Mouse (Mus musculus) midbrain, embryonic 16.5 days (tissue): ENCODE results near the gene Magi1. TPM values are rescaled to one million over a fixed set of nuclear protein-coding genes. Genes with fewer than 3 reads are reported as not detected.

Experiments
- ATAC-seq: fragments of 200-750 bp; cut with Nextera tagmentation; 2 replicates; pipeline ENCODE4 v1.8.0; 2017; ENCODE audit warnings: moderate TSS enrichment
- H3K27ac ChIP-seq: fragments of 300-500 bp; sonication (generic); 2 replicates; pipeline ENCODE4 v1.5.1; 2014; ENCODE audit warnings: mild to moderate bottlenecking, low read length, mixed read lengths
- H3K27me3 ChIP-seq: fragments of 300-500 bp; sonication (generic); 2 replicates; pipeline ENCODE4 v1.6.1; 2014; ENCODE audit warnings: low read depth, low read length, mixed read lengths; ENCODE audit not compliant: control insufficient read depth, insufficient read depth
- H3K36me3 ChIP-seq: fragments of 300-500 bp; sonication (generic); 2 replicates; pipeline ENCODE4 v1.6.1; 2014; ENCODE audit warnings: mild to moderate bottlenecking, low read length, moderate library complexity, mixed read lengths; ENCODE audit not compliant: control insufficient read depth, insufficient read depth
- H3K4me1 ChIP-seq: fragments of 300-500 bp; sonication (generic); 2 replicates; pipeline ENCODE4 v1.6.1; 2014; ENCODE audit warnings: mild to moderate bottlenecking, low read length, mixed read lengths; ENCODE audit not compliant: control insufficient read depth, insufficient read depth
- H3K4me2 ChIP-seq: fragments of 300-500 bp; sonication (generic); 2 replicates; pipeline ENCODE4 v1.6.1; 2014; ENCODE audit warnings: mild to moderate bottlenecking, low read length, mixed read lengths
- H3K4me3 ChIP-seq: fragments of 300-500 bp; sonication (generic); 2 replicates; pipeline ENCODE4 v1.5.1; 2014; ENCODE audit warnings: low read depth, mild to moderate bottlenecking, low read length, moderate library complexity, mixed read lengths
- H3K9ac ChIP-seq: fragments of 300-500 bp; sonication (generic); 2 replicates; pipeline ENCODE4 v1.6.1; 2014; ENCODE audit warnings: low read depth, low read length, mixed read lengths
- H3K9me3 ChIP-seq: fragments of 300-500 bp; sonication (generic); replicated peaks from 2 replicates; pipeline ENCODE4 v1.6.1; 2014; ENCODE audit warnings: mild to moderate bottlenecking, low read length, mixed read lengths; ENCODE audit not compliant: control insufficient read depth, poor library complexity, severe bottlenecking
- WGBS: fragments of 180-500 bp; shearing (Covaris S2); extraction: QIAGEN DNeasy Blood & Tissue Kit; methylation state at CpG from one replicate; pipeline ENCODE4 v1.1.7; 2014; 5-methylcytosine and 5-hydroxymethylcytosine counted together
- polyA plus RNA-seq: library from polyadenylated mRNA; unstranded; fragments of >200 nt; fragmentation: Nextera tagmentation; extraction: Ambion mirVana; gene quantifications from 2 replicates; pipeline ENCODE4 v1.2.1, GENCODE M21; 2015

Gene Magi1
- polyA plus RNA-seq, 1 experiment from 2014 or later, result 34.6 TPM

DNA sequence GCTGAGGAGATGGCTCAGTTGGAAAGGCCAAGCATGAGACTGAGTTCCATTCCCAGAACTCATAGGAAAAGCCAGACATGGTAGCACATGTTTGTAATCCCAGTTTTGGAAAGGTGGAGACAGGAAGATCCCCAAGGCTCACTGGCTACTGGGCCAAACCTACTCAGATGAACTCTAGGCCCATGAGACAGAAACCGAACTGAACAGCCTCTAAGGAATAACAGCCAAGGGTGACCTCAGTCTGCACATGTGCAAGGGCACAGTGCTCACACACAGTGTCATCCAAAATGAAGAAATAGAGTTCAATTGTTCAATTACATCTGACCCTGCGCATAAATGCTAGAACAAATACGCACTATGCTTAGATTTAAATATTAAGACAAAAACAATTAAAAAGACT lies 547.6 kb downstream of the Magi1 start:
- Histone ChIP-seq H3K4me1 (0 out of 2 replicates have a peak, but pooled peaks cover 2% of the 10 kb centered on the region), H3K9ac (no peak overlapping the region), H3K36me3 (0 out of 2 replicates have a peak, but pooled peaks cover 2% of the 10 kb centered on the region), H3K4me3 (no peak overlapping the region), H3K27me3 (no peaks in the 10 kb centered on the region), H3K4me2 (no peak overlapping the region), H3K27ac (no peak overlapping the region), H3K9me3 (no peaks in the 10 kb centered on the region)
- 90% methylated on average over 3 of the region's 3 CpGs for WGBS
- ATAC-seq, result no peak

DNA sequence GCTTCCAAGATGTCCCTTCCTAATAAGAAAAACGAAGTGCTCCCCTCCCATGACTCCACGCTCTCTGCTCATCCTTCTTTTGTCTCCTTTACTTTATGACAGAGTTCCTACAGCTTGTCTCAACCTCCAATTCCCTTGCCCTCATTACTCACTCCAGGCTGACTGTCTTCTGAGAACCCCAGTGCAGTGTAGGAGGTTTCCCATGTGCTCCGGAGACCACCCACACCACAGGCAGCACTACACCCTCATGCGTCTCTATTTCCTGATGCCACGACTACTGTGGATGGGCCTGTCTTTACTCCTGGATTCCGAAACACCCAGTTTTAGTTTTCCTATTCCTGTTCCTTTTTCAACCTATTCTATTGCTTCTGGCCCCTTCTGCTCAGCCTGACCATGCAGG lies 549.9 kb downstream of the Magi1 start:
- H3K9ac ChIP-seq, result no peak overlapping the region
- ATAC-seq, result no peak
- no peaks in the 10 kb centered on the region for H3K9me3 ChIP-seq
- 0 out of 2 replicates have a peak, but pooled peaks cover 2% of the 10 kb centered on the region for H3K36me3 ChIP-seq
- H3K27me3 ChIP-seq, result no peaks in the 10 kb centered on the region
- H3K4me1 ChIP-seq, result 0 out of 2 replicates have a peak, but pooled peaks cover 5% of the 10 kb centered on the region
- no peak overlapping the region for H3K4me3 ChIP-seq
- no peak overlapping the region for H3K4me2 ChIP-seq
- 91% methylated on average over 6 of the region's 6 CpGs for WGBS
- no peak overlapping the region for H3K27ac ChIP-seq

DNA sequence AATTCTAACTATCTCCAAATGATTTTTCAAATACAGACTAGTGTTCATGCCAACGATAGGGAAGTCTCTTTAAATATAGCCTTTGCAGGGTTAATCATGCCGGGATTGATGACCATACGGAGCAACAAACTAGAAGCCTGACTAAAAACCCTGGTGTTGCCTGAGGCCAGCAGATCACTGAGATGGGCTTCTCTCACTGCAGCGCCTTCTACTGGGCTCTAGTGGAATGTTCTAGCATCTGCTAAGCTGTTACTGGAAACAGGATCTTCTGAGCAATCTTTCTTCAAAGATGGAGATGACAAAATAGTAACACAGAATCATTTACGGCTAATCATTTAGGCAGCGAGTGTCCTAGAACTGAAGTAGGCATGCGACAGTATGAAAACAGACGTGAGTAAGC lies 554.0 kb downstream of the Magi1 start:
- H3K9ac ChIP-seq, result no peak overlapping the region
- ATAC-seq, result no peak
- H3K4me3 ChIP-seq, result no peak overlapping the region
- peaks cover 14% of the 10 kb centered on the region for H3K4me1 ChIP-seq
- no peak overlapping the region for H3K27ac ChIP-seq
- 70% methylated on average over 8 of the region's 8 CpGs for WGBS
- no peaks in the 10 kb centered on the region for H3K9me3 ChIP-seq
- H3K27me3 ChIP-seq, result no peaks in the 10 kb centered on the region
- H3K4me2 ChIP-seq, result no peak overlapping the region
- no peaks in the 10 kb centered on the region for H3K36me3 ChIP-seq

- H3K9me3 ChIP-seq, result no peaks in the 10 kb centered on the region
- no peak for ATAC-seq
- H3K27me3 ChIP-seq, result no peaks in the 10 kb centered on the region
- no peak overlapping the region for H3K9ac ChIP-seq
- H3K36me3 ChIP-seq, result no peaks in the 10 kb centered on the region
- 56% methylated on average over 4 of the region's 4 CpGs for WGBS
- H3K4me2 ChIP-seq, result no peak overlapping the region
- peaks cover 14% of the 10 kb centered on the region for H3K4me1 ChIP-seq
- H3K27ac ChIP-seq, result no peak overlapping the region
- no peak overlapping the region for H3K4me3 ChIP-seq
These were observed 554.9 kb downstream of the Magi1 start for GRCm38 (mm10) chr6:93728791-93729190.

DNA sequence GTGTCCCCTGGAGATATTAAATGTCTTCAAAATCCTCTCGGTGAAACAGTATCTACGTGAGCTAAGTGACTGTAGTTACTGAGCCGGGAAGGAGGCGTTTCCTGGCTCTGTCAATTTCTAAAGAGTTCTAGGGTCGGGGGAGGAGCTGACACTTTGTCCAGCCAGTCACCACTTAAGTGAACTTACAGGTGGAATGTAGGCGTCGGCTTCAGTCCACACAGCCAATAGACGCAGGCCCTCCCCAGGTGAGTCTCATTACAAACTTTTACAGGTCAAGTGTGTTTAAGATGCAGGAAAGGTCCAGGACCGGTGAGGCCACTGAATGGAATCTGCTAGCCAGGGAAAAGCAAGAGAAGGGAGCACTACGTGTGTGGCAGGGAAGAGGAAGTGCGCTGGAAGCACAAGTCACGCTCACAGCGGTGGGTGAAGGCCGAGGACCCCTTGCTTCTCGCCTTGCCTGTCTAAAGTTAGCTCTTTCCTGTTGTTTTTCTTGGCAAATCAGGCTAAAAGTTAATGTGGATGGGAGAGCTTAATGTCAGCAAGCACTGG lies 556.0 kb downstream of the Magi1 start:
- H3K4me1 ChIP-seq, result peaks cover 16% of the 10 kb centered on the region
- H3K36me3 ChIP-seq, result no peaks in the 10 kb centered on the region
- no peak overlapping the region for H3K27ac ChIP-seq
- H3K9ac ChIP-seq, result no peak overlapping the region
- no peak overlapping the region for H3K4me3 ChIP-seq
- H3K9me3 ChIP-seq, result no peaks in the 10 kb centered on the region
- WGBS, result 60% methylated on average over 15 of the region's 15 CpGs
- ATAC-seq, result no peak
- H3K27me3 ChIP-seq, result no peaks in the 10 kb centered on the region
- no peak overlapping the region for H3K4me2 ChIP-seq

GRCm38 (mm10) chr6:93726829-93727455 lies 556.8 kb downstream of the Magi1 start:
- no peak overlapping the region for H3K9ac ChIP-seq
- no peak overlapping the region for H3K4me2 ChIP-seq
- no peak overlapping the region for H3K27ac ChIP-seq
- no peaks in the 10 kb centered on the region for H3K36me3 ChIP-seq
- no peak overlapping the region for H3K4me3 ChIP-seq
- whole genome bisulfite sequencing, result 45% methylated on average over 7 of the region's 7 CpGs
- peak; percentile 56; the same call in 1 of the 2 replicates for ATAC-seq
- H3K27me3 ChIP-seq, result no peaks in the 10 kb centered on the region
- H3K9me3 ChIP-seq, result no peaks in the 10 kb centered on the region
- H3K4me1 ChIP-seq, result peaks cover 16% of the 10 kb centered on the region

DNA sequence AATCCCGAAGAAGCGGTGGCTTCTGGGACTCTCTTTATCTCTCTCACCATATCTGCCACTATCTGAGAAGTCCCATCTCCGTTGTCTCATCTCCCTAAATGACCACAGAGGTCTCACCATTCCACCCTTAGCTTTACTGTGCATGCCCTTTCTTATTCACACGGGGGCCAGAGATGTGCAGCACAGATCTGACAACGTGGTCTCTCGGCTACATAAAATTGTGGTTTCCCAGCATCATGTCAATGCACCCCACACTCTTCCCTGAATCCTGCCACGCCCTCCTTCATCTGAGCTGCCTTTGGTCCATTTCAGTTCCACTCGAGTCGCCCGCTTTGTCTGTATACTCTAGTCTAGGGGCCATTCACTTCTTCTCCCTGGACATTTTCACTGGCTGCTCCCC lies 557.6 kb downstream of the Magi1 start:
- no peaks in the 10 kb centered on the region for H3K36me3 ChIP-seq
- no peak overlapping the region for H3K27ac ChIP-seq
- no peak overlapping the region for H3K9ac ChIP-seq
- 79% methylated on average over 10 of the region's 10 CpGs for WGBS
- H3K4me2 ChIP-seq, result no peak overlapping the region
- no peak for ATAC-seq
- H3K9me3 ChIP-seq, result no peaks in the 10 kb centered on the region
- H3K27me3 ChIP-seq, result no peaks in the 10 kb centered on the region
- H3K4me3 ChIP-seq, result no peak overlapping the region
- peaks cover 16% of the 10 kb centered on the region for H3K4me1 ChIP-seq

GRCm38 (mm10) chr6:93724749-93725148 lies 559.0 kb downstream of the Magi1 start:
- Histone ChIP-seq H3K4me3 (no peak overlapping the region), H3K27me3 (no peaks in the 10 kb centered on the region), H3K9ac (no peak overlapping the region), H3K4me1 (peaks cover 16% of the 10 kb centered on the region), H3K9me3 (no peaks in the 10 kb centered on the region), H3K36me3 (no peaks in the 10 kb centered on the region), H3K4me2 (no peak overlapping the region), H3K27ac (no peak overlapping the region)
- WGBS, result 51% methylated on average over 7 of the region's 7 CpGs
- ATAC-seq, result no peak

- no peak overlapping the region for H3K4me3 ChIP-seq
- no peaks in the 10 kb centered on the region for H3K36me3 ChIP-seq
- H3K27me3 ChIP-seq, result no peaks in the 10 kb centered on the region
- no peak overlapping the region for H3K4me2 ChIP-seq
- 62% methylated on average over 2 of the region's 2 CpGs for WGBS
- H3K4me1 ChIP-seq, result peaks cover 20% of the 10 kb centered on the region
- no peaks in the 10 kb centered on the region for H3K9me3 ChIP-seq
- H3K9ac ChIP-seq, result no peak overlapping the region
- ATAC-seq, result no peak
- H3K27ac ChIP-seq, result no peak overlapping the region
These were observed 560.5 kb downstream of the Magi1 start for GRCm38 (mm10) chr6:93723226-93723625.
